Mouse (Mus musculus): ENCODE data around the gene Ppp2r3c.
"Not testable (repeated sequence)": the region's sequence is repeated elsewhere in the genome, so short reads cannot be mapped to it uniquely, and the experiment has no call there.

GRCm38 (mm10) chr12:55242243-55242642, 60.6 kb downstream of the Ppp2r3c start:
- TF ChIP-seq CTCF (IDR thresholded peaks at IDR 0.05; ENCODE audit: low read depth, low read length); POLR2A (IDR thresholded peaks at IDR 0.05; ENCODE audit: borderline replicate concordance, low read depth, low read length): not testable (repeated sequence)

All from bone marrow macrophage, adult 2 months (primary cell).